Mouse (Mus musculus): ENCODE data around the gene Slc4a4. TPM values are rescaled to one million over a fixed set of nuclear protein-coding genes. Genes with fewer than 3 reads are reported as not detected.

Gene Slc4a4
- total RNA-seq, 2 experiments from 2014 or later, result not detected

- ATAC-seq (replicated peaks; ENCODE audit: low FRiP score, low TSS enrichment, poor library complexity, severe bottlenecking), result no peak
These were observed 165.6 kb downstream of the Slc4a4 start for GRCm38 (mm10) chr5:89052230-89052629.

DNA sequence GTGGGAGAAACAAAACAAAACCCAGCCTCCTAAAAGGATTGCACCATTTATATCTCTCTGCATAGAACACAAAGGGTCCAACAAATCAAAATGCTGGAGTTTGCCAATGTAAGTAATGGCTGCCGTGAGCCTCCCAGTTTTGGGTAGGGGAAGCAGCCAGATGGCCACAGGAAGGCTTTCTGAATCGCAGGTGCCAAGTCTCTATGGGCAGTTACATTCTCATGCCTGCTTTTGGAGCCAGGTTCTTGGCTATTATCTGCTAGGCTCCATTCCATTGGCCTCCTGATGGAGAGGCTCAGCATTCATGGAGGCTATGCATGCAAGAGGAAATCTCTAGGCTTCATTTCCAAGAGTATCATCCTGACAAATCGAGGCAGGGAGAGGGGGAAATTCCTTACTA is 169.0 kb downstream of the Slc4a4 start:
- no peak for ATAC-seq (replicated peaks; ENCODE audit: low FRiP score, low TSS enrichment, poor library complexity, severe bottlenecking)

DNA sequence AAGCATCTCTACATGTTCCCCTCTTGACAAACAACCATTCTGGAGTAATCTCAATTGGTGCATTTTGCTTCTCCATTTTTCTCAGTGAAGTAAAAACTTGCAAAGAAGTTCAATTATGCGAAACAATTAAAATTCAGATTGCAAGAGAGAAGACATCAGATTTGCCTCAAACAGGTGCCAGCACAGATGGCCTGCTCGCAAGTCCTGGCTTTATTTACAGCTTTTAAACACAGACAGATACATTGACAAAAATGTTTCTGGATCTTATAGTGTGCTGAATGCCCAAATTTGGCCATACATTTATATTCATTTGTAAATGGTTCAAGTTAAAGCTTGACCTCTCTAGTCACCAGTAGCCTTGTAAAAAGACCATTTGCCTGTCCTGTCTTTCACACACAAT is 169.8 kb downstream of the Slc4a4 start:
- ATAC-seq (replicated peaks; ENCODE audit: low FRiP score, low TSS enrichment, poor library complexity, severe bottlenecking), result no peak

GRCm38 (mm10) chr5:89061097-89061496 is 174.5 kb downstream of the Slc4a4 start:
- ATAC-seq (replicated peaks; ENCODE audit: low FRiP score, low TSS enrichment, poor library complexity, severe bottlenecking), result no peak

GRCm38 (mm10) chr5:89062286-89062685 is 175.7 kb downstream of the Slc4a4 start:
- ATAC-seq (replicated peaks; ENCODE audit: low FRiP score, low TSS enrichment, poor library complexity, severe bottlenecking), result no peak

DNA sequence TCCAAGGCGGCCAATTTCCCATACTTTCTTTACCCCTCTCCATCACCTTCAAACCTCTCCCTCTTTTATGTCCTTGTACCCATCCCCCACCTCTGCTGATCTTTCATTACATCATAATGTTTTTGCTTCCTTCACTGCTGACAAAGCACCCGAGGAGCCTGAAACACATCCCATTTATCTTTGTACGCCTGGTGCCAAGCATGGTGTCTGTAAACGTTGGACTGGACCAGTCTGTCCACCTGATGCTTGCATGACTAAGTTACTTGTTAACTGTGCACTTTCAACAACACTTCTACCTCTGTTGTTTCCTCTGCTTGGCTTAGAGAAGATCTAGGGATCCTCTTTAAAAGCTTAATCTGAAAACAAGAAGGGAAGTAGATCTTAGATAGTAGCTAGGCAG is 180.5 kb downstream of the Slc4a4 start:
- no peak for ATAC-seq (replicated peaks; ENCODE audit: low FRiP score, low TSS enrichment, poor library complexity, severe bottlenecking)

DNA sequence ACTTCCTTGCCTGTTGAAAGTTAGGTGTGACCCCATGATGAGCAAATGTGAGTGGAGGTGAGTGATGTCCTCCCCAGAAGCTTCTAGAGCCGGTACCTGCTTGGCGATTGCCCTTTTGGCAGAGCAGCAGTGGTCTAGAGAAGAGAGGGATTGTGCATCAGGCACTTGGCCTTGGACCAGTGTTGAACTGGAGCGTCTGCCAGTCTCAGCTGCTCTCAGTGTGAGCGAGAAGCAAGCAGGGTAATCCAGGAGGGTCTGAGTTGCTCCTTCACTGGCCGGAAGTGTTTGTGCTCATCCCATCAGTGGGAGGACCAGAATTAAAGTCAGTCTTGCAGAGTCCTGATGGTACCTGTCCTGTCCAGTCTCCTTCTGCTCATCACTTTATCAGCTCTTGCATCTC is 181.5 kb downstream of the Slc4a4 start:
- no peak for ATAC-seq (replicated peaks; ENCODE audit: low FRiP score, low TSS enrichment, poor library complexity, severe bottlenecking)

- no peak for ATAC-seq (replicated peaks; ENCODE audit: low FRiP score, low TSS enrichment, poor library complexity, severe bottlenecking)
These were observed 183.4 kb downstream of the Slc4a4 start for GRCm38 (mm10) chr5:89070051-89070450.

DNA sequence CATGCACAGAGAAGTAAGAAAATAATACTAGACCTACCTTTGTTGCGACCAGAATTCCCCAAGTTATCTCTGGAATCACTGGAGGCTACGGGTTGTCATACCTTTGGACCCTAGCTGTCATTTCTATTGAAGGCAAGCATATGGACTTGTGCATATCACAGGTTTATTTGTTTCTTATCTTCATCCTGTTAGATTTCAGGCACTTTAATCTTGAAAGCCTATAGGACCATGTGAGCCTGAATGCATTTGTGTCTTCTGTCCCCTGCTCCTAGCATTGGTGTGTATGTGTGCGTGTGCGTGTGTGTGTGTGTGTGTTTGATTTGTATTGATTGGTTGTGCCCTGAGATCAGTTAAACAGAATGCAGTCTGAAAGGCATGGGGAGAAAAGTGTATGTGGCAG is 185.3 kb downstream of the Slc4a4 start:
- ATAC-seq (replicated peaks; ENCODE audit: low FRiP score, low TSS enrichment, poor library complexity, severe bottlenecking), result no peak

GRCm38 (mm10) chr5:89077711-89078110 is 191.1 kb downstream of the Slc4a4 start:
- no peak for ATAC-seq (replicated peaks; ENCODE audit: low FRiP score, low TSS enrichment, poor library complexity, severe bottlenecking)

GRCm38 (mm10) chr5:89083476-89083875 is 196.9 kb downstream of the Slc4a4 start:
- no peak for ATAC-seq (replicated peaks; ENCODE audit: low FRiP score, low TSS enrichment, poor library complexity, severe bottlenecking)

- ATAC-seq (replicated peaks; ENCODE audit: low FRiP score, low TSS enrichment, poor library complexity, severe bottlenecking), result no peak
These were observed 201.3 kb downstream of the Slc4a4 start for GRCm38 (mm10) chr5:89087916-89088315.

DNA sequence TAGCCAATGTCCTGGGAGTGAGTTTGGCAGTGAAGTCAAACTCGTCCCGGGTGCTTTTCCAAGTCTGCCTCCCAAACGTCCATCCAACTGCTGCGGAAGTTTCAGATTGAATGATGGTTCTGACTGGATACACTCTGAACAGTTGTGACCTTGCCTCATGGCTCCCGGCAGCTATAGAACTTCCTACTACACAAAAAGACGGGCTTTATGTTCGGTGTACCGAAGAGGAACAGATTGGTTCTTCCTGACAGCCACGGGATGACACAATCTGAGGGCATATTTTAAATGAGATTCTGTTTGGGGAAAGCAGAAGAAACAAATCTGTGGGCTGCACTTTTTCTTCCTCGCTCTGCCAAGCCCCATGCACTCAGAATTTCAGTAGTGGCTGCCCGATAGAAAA is 201.8 kb downstream of the Slc4a4 start:
- ATAC-seq (replicated peaks; ENCODE audit: low FRiP score, low TSS enrichment, poor library complexity, severe bottlenecking), result no peak

DNA sequence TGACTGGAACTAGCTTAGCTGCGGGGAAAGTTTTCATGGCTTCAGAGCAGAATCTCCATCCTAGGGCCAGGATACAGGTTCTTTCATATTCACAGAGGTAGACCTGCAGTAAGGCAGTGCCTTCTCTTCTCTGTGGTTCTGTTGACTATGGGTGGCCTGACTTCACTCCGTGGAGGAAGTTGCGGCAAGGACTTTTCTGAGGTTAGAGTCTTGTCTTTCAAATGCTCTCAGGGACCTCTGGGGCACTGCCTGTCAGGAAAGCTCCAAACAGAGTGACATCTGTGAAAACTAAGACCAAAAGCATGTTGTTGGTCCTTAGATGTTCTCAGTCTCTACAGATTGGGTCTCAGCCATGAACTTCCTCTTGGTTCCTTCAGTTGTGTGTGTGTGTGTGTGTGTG is 203.5 kb downstream of the Slc4a4 start:
- ATAC-seq (replicated peaks; ENCODE audit: low FRiP score, low TSS enrichment, poor library complexity, severe bottlenecking), result no peak

DNA sequence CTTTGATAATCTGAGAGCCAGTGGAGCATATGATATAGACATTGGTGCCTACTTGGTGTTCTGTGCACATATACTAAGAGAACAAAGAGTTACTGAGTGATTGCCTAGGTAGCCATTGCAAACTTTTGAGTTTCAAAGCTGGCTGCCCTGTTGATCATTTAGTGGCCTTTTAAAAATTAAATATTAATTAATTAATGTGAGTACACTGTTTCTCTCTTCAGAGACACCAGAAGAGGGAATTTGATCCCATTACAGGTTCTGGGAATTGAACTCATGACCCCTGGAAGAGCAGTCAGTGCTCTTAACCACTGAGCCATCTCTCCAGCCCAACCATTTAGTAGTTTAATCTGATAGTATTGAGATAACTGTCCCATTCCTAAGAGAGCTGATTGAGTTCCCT is 209.8 kb downstream of the Slc4a4 start:
- no peak for ATAC-seq (replicated peaks; ENCODE audit: low FRiP score, low TSS enrichment, poor library complexity, severe bottlenecking)

- ATAC-seq (replicated peaks; ENCODE audit: low FRiP score, low TSS enrichment, poor library complexity, severe bottlenecking), result no peak
These were observed 210.7 kb downstream of the Slc4a4 start for GRCm38 (mm10) chr5:89097291-89097690.

DNA sequence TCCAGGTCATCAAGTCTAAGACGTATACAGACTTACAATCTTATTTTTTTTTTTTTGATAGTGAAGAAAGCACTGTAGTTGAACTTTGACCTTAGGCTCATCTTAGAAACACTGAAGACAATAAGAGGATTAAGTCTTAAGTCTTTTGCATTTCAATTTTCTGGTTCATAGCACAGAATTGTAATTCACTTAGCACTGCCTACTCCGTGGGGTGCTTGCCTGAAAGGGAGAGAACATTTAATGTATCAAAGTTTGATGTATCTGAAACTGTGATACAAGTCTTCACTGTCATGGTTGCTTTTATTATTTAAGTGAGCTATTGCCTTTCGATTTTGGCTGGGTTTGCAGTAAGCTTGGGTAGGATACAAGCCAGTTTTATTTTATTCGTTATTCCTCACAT is 211.5 kb downstream of the Slc4a4 start:
- ATAC-seq (replicated peaks; ENCODE audit: low FRiP score, low TSS enrichment, poor library complexity, severe bottlenecking), result no peak

- no peak for ATAC-seq (replicated peaks; ENCODE audit: low FRiP score, low TSS enrichment, poor library complexity, severe bottlenecking)
These were observed 213.3 kb downstream of the Slc4a4 start for GRCm38 (mm10) chr5:89099886-89100285.

- no peak for ATAC-seq (replicated peaks; ENCODE audit: low FRiP score, low TSS enrichment, poor library complexity, severe bottlenecking)
These were observed 215.9 kb downstream of the Slc4a4 start for GRCm38 (mm10) chr5:89102560-89102959.

GRCm38 (mm10) chr5:89105346-89105745 is 218.7 kb downstream of the Slc4a4 start:
- ATAC-seq (replicated peaks; ENCODE audit: low FRiP score, low TSS enrichment, poor library complexity, severe bottlenecking), result no peak

DNA sequence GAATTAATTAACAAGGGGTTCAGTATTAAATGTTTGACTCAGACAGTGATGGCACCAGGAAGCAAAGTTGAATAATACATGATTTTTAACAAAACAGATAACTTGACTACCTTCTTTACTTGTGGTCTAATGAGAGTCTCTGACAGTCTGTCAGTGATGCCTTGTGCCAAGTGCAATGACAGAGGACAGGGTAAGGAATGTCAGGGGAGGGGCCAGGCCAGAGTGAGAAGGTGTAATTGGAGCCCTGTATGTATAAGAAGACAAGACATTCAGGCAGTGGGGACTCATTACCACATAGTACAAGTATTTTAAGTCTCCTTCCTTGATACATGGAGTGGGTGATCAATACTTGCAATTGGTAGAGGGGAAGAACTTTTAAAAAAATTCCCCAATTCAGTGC is 219.6 kb downstream of the Slc4a4 start:
- ATAC-seq (replicated peaks; ENCODE audit: low FRiP score, low TSS enrichment, poor library complexity, severe bottlenecking), result no peak

DNA sequence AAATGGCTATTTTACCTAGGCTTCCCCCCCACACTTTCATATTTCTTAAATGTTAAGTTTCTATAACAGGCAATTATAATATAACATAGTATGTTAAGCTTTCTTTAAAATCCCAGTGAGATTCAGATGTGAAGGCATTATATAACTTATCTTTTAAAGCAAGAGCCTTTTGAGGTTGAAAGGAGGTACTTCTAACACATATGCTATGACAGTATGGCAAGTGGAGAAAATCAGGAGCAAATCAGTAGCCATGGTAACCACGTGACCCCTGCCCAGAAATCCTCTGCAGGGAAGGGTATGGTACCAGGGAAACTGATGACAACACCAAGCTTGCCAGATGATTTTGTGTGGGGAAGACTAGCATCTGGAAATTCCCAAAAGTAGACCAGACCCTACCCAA is 222.2 kb downstream of the Slc4a4 start:
- ATAC-seq (replicated peaks; ENCODE audit: low FRiP score, low TSS enrichment, poor library complexity, severe bottlenecking), result no peak
